Mouse (Mus musculus) myocyte (in vitro differentiated cells): Measurements from ENCODE around the gene Serinc4. TPM values are rescaled to one million over a fixed set of nuclear protein-coding genes. Genes with fewer than 3 reads are reported as not detected.

Experiments
- H3K27me3 ChIP-seq: one replicate; pipeline ENCODE4 v1.6.1; 2011; ENCODE audit not compliant: control insufficient read depth, insufficient read depth, insufficient read length
- H3K36me3 ChIP-seq: one replicate; pipeline ENCODE4 v1.6.1; 2011; ENCODE audit not compliant: control insufficient read depth, insufficient read depth
- H3K4me2 ChIP-seq: one replicate; pipeline ENCODE4 v1.6.1; 2011; ENCODE audit warnings: low read depth, control low read depth
- H3K4me3 ChIP-seq: one replicate; pipeline ENCODE4 v1.5.1; 2011; ENCODE audit warnings: mild to moderate bottlenecking, control low read depth, moderate library complexity
- H3K79me2 ChIP-seq: one replicate; pipeline ENCODE4 v1.6.1; 2011; ENCODE audit not compliant: control insufficient read depth, insufficient read depth
- H3ac ChIP-seq: one replicate; pipeline ENCODE4 v1.6.1; 2011; ENCODE audit not compliant: control insufficient read depth, insufficient read length
- CEBPB ChIP-seq: IDR thresholded peaks from 2 replicates; pipeline ENCODE4 v1.6.1; 2011; ENCODE audit warnings: mild to moderate bottlenecking, moderate library complexity; ENCODE audit not compliant: poor library complexity, insufficient read depth, severe bottlenecking
- E2F4 ChIP-seq: IDR thresholded peaks from one replicate; pipeline ENCODE4 v1.6.1; 2011; ENCODE audit warnings: mild to moderate bottlenecking, control low read depth, moderate library complexity; ENCODE audit not compliant: insufficient read depth
- MAX ChIP-seq: IDR thresholded peaks from one replicate; pipeline ENCODE4 v1.6.1; 2011; ENCODE audit warnings: low read depth, mild to moderate bottlenecking, control low read depth
- MYOD1 ChIP-seq, 3 experiments: IDR thresholded peaks; one replicate each; pipeline ENCODE4 v1.6.1; 2011; ENCODE audit warnings: control low read depth in 2 of 3, low read depth in 2 of 3, mild to moderate bottlenecking in 2 of 3, moderate library complexity in 1 of 3; ENCODE audit not compliant: insufficient read length in 2 of 3, control insufficient read depth in 1 of 3
- MYOG ChIP-seq, 3 experiments: IDR thresholded peaks; one replicate each; pipeline ENCODE4 v1.6.1; 2011; ENCODE audit warnings: control low read depth in 2 of 3, low read depth in 2 of 3, mild to moderate bottlenecking in 2 of 3; ENCODE audit not compliant: insufficient read length in 2 of 3, control insufficient read depth in 1 of 3, insufficient read depth in 1 of 3
- POLR2A ChIP-seq: IDR thresholded peaks from one replicate; pipeline ENCODE4 v1.6.1; 2011; ENCODE audit warnings: low read depth, mild to moderate bottlenecking, control low read depth, moderate library complexity; ENCODE audit not compliant: insufficient read length
- POLR2AphosphoS2 ChIP-seq: IDR thresholded peaks from one replicate; pipeline ENCODE4 v1.6.1; 2011; ENCODE audit warnings: low read depth, control low read depth; ENCODE audit not compliant: insufficient read length
- REST ChIP-seq: IDR thresholded peaks from one replicate; pipeline ENCODE4 v1.6.1; 2011; ENCODE audit warnings: mild to moderate bottlenecking, control low read depth, moderate library complexity; ENCODE audit not compliant: insufficient read depth, insufficient read length
- SRF ChIP-seq: IDR thresholded peaks from one replicate; pipeline ENCODE4 v1.6.1; 2011; ENCODE audit warnings: low read depth; ENCODE audit not compliant: control insufficient read depth, insufficient read length
- TCF12 ChIP-seq: IDR thresholded peaks from one replicate; pipeline ENCODE4 v1.6.1; 2011; ENCODE audit warnings: mild to moderate bottlenecking, control low read depth; ENCODE audit not compliant: poor library complexity, insufficient read depth, severe bottlenecking
- TCF3 ChIP-seq: IDR thresholded peaks from one replicate; pipeline ENCODE4 v1.6.1; 2011; ENCODE audit warnings: low read depth, control low read depth; ENCODE audit not compliant: insufficient read length
- USF1 ChIP-seq: IDR thresholded peaks from one replicate; pipeline ENCODE4 v1.6.1; 2011; ENCODE audit warnings: low read depth, mild to moderate bottlenecking, control low read depth, moderate library complexity
- polyA plus RNA-seq: library from polyadenylated mRNA; unstranded; fragments of >200 nt; fragmentation: generic; extraction: Trizol; gene quantifications from one replicate; pipeline ENCODE4 v1.2.1, GENCODE M21; 2012; ENCODE audit warnings: missing spikeins

The Serinc4 gene
- polyA plus RNA-seq, 1 experiment = 0.32 TPM

DNA sequence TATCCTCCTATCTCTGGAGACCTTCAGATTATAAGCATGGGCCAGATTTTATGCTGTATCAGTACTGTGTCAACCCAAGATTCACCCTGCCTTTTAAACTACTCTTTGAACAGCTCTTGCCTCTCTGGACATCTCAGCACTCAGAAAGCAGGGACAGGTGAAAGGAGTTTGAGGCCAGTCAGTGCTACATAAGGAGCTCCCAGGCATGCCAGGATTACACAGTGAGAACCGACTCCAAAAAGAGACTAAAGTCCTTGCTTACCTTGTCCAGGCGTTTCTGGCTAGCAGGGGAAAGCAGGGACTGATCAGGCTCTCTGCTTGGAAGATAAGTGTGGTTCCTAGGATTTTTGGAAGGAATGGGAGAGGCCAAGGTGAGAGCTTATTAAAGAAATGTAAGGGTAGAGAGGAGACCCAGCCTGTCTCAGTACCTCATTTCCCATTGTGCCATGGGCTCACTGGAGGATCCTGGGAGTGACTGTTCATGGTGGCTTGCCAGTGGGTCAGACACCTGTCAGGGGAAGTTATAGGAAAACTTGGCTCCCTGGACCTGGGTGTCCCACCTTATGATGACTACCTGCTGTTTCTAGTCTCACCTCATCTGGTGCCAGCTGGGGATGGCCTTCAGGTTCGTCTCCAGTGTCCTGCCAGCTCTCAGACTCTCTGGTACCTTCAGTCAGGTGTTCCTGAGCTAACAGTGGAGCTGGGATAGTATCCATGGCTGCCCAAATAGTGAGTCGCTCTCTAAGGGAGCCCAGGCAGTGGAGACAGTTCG, 15.6 kb downstream of the Serinc4 start:
- Histone ChIP-seq H3K4me2 (no peak overlapping the region), H3K36me3 (peaks cover 18% of the 10 kb centered on the region), H3K79me2 (no peaks in the 10 kb centered on the region), H3ac (no peak overlapping the region), H3K4me3 (no peak overlapping the region), H3K27me3 (no peaks in the 10 kb centered on the region)
- TF ChIP-seq POLR2A (no peak), MAX (no peak), MYOD1 (IDR thresholded peaks at IDR 0.05; ENCODE audit: control insufficient read depth in 1 of 3, insufficient read length in 2 of 3, low read depth in 2 of 3) (no peak), TCF12 (no peak)

DNA sequence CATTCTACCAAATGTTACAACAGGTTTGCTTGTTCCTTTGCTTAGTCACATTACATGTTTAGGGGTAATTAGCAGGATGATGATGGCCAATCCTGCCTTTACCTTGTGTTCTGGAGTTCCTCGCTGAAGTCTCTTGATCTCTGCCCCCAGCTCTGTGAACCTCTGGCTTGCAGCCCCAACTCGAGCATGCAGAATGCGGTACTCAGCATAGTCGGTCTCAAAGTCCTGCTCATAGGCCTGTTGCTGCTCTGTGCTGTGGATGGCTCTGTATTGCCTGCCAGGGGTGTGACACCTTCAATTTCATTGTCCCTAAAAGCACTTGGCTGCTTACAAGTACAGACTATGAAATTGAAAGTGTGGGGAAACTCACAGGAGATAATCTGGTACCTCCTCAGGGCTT, 16.8 kb downstream of the Serinc4 start:
- TF ChIP-seq CEBPB (no peak), USF1 (no peak), POLR2AphosphoS2 (peak; percentile 30), E2F4 (no peak), SRF (no peak)
- Histone ChIP-seq H3K36me3 (peaks cover 30% of the 10 kb centered on the region), H3K79me2 (no peaks in the 10 kb centered on the region)

DNA sequence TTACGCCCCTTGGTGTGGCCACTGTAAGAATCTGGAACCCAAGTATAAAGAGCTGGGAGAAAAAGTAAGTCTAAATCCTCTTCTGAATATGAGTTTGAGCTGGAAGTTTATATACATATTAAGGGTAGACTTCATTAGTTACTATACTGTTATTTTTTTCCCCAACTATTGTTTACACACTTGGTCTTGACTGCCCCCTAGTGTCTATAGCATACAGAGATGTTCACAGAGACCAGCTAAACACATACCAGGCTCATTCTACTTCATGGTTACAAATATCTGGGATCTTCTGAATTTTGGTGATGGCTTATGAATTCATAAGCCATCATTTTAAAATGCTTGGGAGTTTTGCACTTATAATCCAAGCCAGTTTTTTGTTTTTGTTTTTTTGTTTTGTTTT, 21.7 kb downstream of the Serinc4 start:
- no peak overlapping the region for H3K4me2 ChIP-seq
- H3K36me3 ChIP-seq = peaks cover 72% of the 10 kb centered on the region
- no peak for TF ChIP-seq MAX
- TF ChIP-seq CEBPB = no peak
- TF ChIP-seq MYOG (IDR thresholded peaks at IDR 0.05; ENCODE audit: control insufficient read depth in 1 of 3, insufficient read depth in 1 of 3, insufficient read length in 2 of 3, low read depth in 2 of 3) = no peak
- TF ChIP-seq USF1 = no peak
- TF ChIP-seq TCF12 = no peak
- TF ChIP-seq POLR2AphosphoS2 = no peak
- TF ChIP-seq SRF = no peak
- TF ChIP-seq TCF3 = no peak
- TF ChIP-seq REST = no peak
- H3K4me3 ChIP-seq = no peak overlapping the region
- H3K27me3 ChIP-seq = no peaks in the 10 kb centered on the region
- H3ac ChIP-seq = no peak overlapping the region
- no peaks in the 10 kb centered on the region for H3K79me2 ChIP-seq

More for the DNA sequence above, 16.8 kb downstream of the Serinc4 start:
- H3K27me3 ChIP-seq = no peaks in the 10 kb centered on the region
- H3K4me3 ChIP-seq = no peak overlapping the region
- no peak overlapping the region for H3K4me2 ChIP-seq
- no peak overlapping the region for H3ac ChIP-seq

DNA sequence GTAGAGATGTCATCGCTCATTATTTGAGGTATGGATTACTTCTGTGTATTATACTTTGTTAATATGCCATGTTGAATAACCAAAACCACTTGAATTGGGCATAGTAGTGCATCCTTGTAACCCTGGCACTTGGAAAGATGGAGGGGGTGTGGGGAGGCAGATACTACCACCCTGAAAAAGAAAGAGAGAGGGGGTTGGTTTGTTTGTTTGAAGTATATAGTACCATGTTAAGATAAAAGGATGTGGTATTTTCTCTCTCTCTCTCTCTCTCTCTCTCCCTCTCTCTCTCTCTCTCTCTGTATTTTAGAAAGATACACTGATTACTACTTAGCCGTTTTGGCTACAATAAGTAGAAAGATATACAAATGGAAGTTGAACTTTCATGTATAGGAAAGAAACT, 30.7 kb downstream of the Serinc4 start:
- Histone ChIP-seq H3K27me3 (no peaks in the 10 kb centered on the region), H3ac (no peak overlapping the region), H3K4me3 (no peak overlapping the region), H3K4me2 (no peak overlapping the region), H3K79me2 (peaks cover 19% of the 10 kb centered on the region), H3K36me3 (peaks cover 57% of the 10 kb centered on the region)
- TF ChIP-seq POLR2A = no peak
- no peak for TF ChIP-seq MYOG (IDR thresholded peaks at IDR 0.05; ENCODE audit: control insufficient read depth in 1 of 3, insufficient read depth in 1 of 3, insufficient read length in 2 of 3, low read depth in 2 of 3)
- no peak for TF ChIP-seq USF1
- no peak for TF ChIP-seq TCF3
- TF ChIP-seq SRF = no peak
- no peak for TF ChIP-seq REST
- no peak for TF ChIP-seq TCF12
- no peak for TF ChIP-seq POLR2AphosphoS2
- no peak for TF ChIP-seq CEBPB
- no peak for TF ChIP-seq E2F4
- TF ChIP-seq MAX = no peak
- no peak for TF ChIP-seq MYOD1 (IDR thresholded peaks at IDR 0.05; ENCODE audit: control insufficient read depth in 1 of 3, insufficient read length in 2 of 3, low read depth in 2 of 3)

DNA sequence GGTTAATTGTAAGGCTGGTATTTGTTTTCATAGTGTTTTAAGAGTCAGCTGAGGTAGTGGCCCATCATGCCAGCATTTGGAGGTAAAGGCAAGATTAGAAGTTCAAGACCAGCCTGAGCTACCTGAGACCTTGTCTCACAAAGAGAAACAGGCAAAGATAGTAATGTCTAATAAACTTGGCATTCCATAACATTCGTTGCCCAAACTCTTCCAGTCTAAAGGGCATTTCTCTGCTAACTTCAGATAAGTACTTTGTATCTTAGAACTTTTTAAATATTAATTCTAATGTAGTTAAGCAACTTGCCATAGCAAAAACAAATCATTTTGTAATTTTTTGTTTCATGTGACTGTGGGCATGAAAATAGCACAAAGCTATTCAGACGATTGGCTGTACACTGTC, 33.4 kb downstream of the Serinc4 start:
- Histone ChIP-seq H3ac (no peak overlapping the region), H3K4me2 (no peak overlapping the region), H3K4me3 (no peak overlapping the region), H3K27me3 (no peaks in the 10 kb centered on the region), H3K79me2 (peaks cover 42% of the 10 kb centered on the region), H3K36me3 (peaks cover 37% of the 10 kb centered on the region)
- TF ChIP-seq CEBPB (no peak), POLR2A (no peak), TCF12 (no peak), POLR2AphosphoS2 (no peak), MAX (no peak)
